Comparison of ENCODE assay signal across 8 mouse cellular contexts in the genomic region with DNA sequence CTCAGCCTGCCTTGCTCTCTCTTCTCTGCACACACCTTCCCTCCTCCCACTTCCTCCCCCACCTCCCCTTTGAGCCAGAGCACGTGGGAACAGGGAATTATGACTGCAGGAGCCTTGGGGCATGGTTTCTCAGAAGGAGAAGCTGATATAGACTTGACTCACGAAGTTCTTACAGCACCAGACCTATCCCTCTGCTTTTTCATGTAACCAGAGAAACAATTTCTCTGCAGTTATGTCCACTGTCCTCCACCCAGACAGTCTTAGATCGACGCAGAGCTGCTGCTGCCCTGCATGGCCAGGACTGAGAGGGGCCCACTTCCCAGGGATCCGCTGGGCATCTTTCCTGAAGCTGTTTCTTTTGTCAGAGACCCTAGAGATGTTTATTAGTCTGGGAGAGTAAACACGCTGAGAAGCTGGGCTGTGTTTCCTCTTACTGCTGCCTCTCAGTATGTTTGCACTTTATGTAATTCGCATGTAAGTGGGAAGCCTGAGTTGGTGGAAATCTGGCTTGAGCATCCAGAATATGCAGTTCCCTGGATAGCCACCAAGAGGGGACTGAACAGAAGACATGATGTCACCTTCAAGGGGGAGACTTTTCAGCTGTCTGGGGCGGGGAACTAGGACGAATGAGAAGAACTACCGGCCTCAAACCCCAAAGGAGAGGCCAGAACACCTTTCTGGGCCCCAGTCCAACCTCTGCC. TPM values are rescaled to one million over a fixed set of nuclear protein-coding genes. Genes with fewer than 3 reads are reported as not detected.
DNase-seq lines count a peak whose midpoint lies in the region; ATAC-seq and TF ChIP-seq lines count a peak whose summit lies in the region.

No protein-coding gene starts in this region.

- 37% methylated on average over 10 of the region's 10 CpGs for WGBS in liver, embryonic 11.5 days
- WGBS in liver, postnatal 0 days (ENCODE audit: insufficient replicate concordance): 42% methylated on average over 10 of the region's 10 CpGs
- WGBS in embryonic facial prominence, embryonic 13.5 days: 25% methylated on average over 10 of the region's 10 CpGs

- 0 out of 2 replicates have a peak, but pooled peaks have one; percentile 17 for ATAC-seq in liver, embryonic 11.5 days (replicated peaks; ENCODE audit: low FRiP score)
- no peak for ATAC-seq in liver, postnatal 0 days
- ATAC-seq in embryonic facial prominence, embryonic 13.5 days (ENCODE audit: insufficient number of reproducible peaks, insufficient read depth, low FRiP score, low TSS enrichment, low read depth): no peak

- no peak overlapping the region for H3K4me3 ChIP-seq in liver, embryonic 11.5 days (ENCODE audit: low read depth, low read length)
- H3K4me3 ChIP-seq in liver, postnatal 0 days (ENCODE audit: low read depth, low read length): no peak overlapping the region
- no peak overlapping the region for H3K4me3 ChIP-seq in embryonic facial prominence, embryonic 13.5 days

- H3K36me3 ChIP-seq in liver, embryonic 11.5 days (ENCODE audit: control insufficient read depth, insufficient read depth, low read length): no peaks in the 10 kb centered on the region
- H3K36me3 ChIP-seq in liver, postnatal 0 days (replicated peaks; ENCODE audit: insufficient read depth, low read length): no peaks in the 10 kb centered on the region
- H3K36me3 ChIP-seq in embryonic facial prominence, embryonic 13.5 days: no peaks in the 10 kb centered on the region

- no peaks in the 10 kb centered on the region for H3K27me3 ChIP-seq in liver, embryonic 11.5 days (replicated peaks; ENCODE audit: control insufficient read depth, insufficient read depth, low read length)
- H3K27me3 ChIP-seq in liver, postnatal 0 days (ENCODE audit: insufficient read depth, low read length): no peaks in the 10 kb centered on the region
- no peaks in the 10 kb centered on the region for H3K27me3 ChIP-seq in embryonic facial prominence, embryonic 13.5 days

- DNase-seq in liver, embryonic 11.5 days (ENCODE audit: low spot score): no peak
- DNase-seq in liver, postnatal 0 days: no peak
- DNase-seq in layer of hippocampus, adult 18-20 months (ENCODE audit: low spot score in 2 of 2): peak; percentile 67 to 86
- peak; percentile 44 for DNase-seq in lung, postnatal 25 days (ENCODE audit: low spot score)
- no peak for DNase-seq in adrenal gland, postnatal 4 days (ENCODE audit: low spot score in 2 of 2)
- DNase-seq in adrenal gland, postnatal 25 days: no peak
- DNase-seq in spleen, adult 18-20 months: no peak

- no peaks in the 10 kb centered on the region for H3K9me3 ChIP-seq in liver, embryonic 11.5 days (ENCODE audit: control insufficient read depth, low read length)
- no peaks in the 10 kb centered on the region for H3K9me3 ChIP-seq in liver, postnatal 0 days (ENCODE audit: low read length)
- H3K9me3 ChIP-seq in embryonic facial prominence, embryonic 13.5 days: no peaks in the 10 kb centered on the region

- no peak overlapping the region for H3K4me2 ChIP-seq in liver, embryonic 11.5 days
- no peak overlapping the region for H3K4me2 ChIP-seq in liver, postnatal 0 days (ENCODE audit: low read depth, low read length)
- no peak overlapping the region for H3K4me2 ChIP-seq in embryonic facial prominence, embryonic 13.5 days

- no peak for TF ChIP-seq CTCF in liver, postnatal 0 days (IDR thresholded peaks at IDR 0.05; ENCODE audit: low read depth)

- no peak overlapping the region for H3K27ac ChIP-seq in liver, embryonic 11.5 days (ENCODE audit: low read depth, low read length)
- no peak overlapping the region for H3K27ac ChIP-seq in liver, postnatal 0 days (ENCODE audit: low read depth)
- H3K27ac ChIP-seq in embryonic facial prominence, embryonic 13.5 days: peak overlapping the region; percentile 55

- no peak for TF ChIP-seq EP300 in liver, postnatal 0 days (IDR thresholded peaks at IDR 0.05; ENCODE audit: low read depth)

- H3K4me1 ChIP-seq in liver, embryonic 11.5 days (replicated peaks; ENCODE audit: control insufficient read depth, insufficient read depth, low read length): peaks cover 12% of the 10 kb centered on the region
- H3K4me1 ChIP-seq in liver, postnatal 0 days (ENCODE audit: insufficient read depth): 0 out of 2 replicates have a peak, but pooled peaks cover 10% of the 10 kb centered on the region
- H3K4me1 ChIP-seq in embryonic facial prominence, embryonic 13.5 days: peaks cover 18% of the 10 kb centered on the region

- no peak overlapping the region for H3K9ac ChIP-seq in liver, embryonic 11.5 days (ENCODE audit: low read depth, low read length)
- H3K9ac ChIP-seq in liver, postnatal 0 days (replicated peaks): no peak overlapping the region
- peak overlapping the region; percentile 57 for H3K9ac ChIP-seq in embryonic facial prominence, embryonic 13.5 days

RNA-seq across cellular contexts. Expression of gene Calm2, which starts 55.1 kb away (rescaled TPM):
- polyA plus RNA-seq in liver, embryonic 11.5 days (2014; fragmentation: Nextera tagmentation; extraction: Ambion mirVana): 744 and 764 TPM in 2 replicates
- 397 and 413 TPM in 2 replicates for polyA plus RNA-seq in liver, postnatal 0 days (2015; fragmentation: Nextera tagmentation; extraction: Ambion mirVana)
- polyA plus RNA-seq in embryonic facial prominence, embryonic 13.5 days (2015; fragmentation: Nextera tagmentation; extraction: Ambion mirVana): 864 and 866 TPM in 2 replicates
- 1,000 to 10,000 TPM; 2,186 to 2,300 TPM for total RNA-seq in layer of hippocampus, adult 18-20 months (2021)
- total RNA-seq in adrenal gland, postnatal 4 days (2021): 100 to 1,000 TPM; 558 to 566 TPM
- total RNA-seq in adrenal gland, postnatal 25 days (2021): 525 and 582 TPM in 2 replicates

Comparison
In these comparisons a context has a peak if more than half of its experiments do, and no peak if none do; other contexts are left out.
1. DNase-seq: peak in layer of hippocampus, adult 18-20 months (2 of 2) and lung, postnatal 25 days (single experiment); none in liver, embryonic 11.5 days (single experiment), liver, postnatal 0 days (single experiment), adrenal gland, postnatal 4 days (0 of 2), adrenal gland, postnatal 25 days (single experiment) and spleen, adult 18-20 months (0 of 2).